Mouse (Mus musculus): ENCODE measurements around the gene Sectm1a.
"Not testable (repeated sequence)": the region's sequence is repeated elsewhere in the genome, so short reads cannot be mapped to it uniquely, and the experiment has no call there.

The Sectm1a gene

GRCm38 (mm10) chr11:121047826-121048399, 33.1 kb downstream of the Sectm1a start:
- no peak for DNase-seq (ENCODE audit: low spot score)

- no peak for DNase-seq (ENCODE audit: low spot score)
Observed at GRCm38 (mm10) chr11:121045286-121045685, 35.7 kb downstream of the Sectm1a start.

GRCm38 (mm10) chr11:121043025-121043424, 38.0 kb downstream of the Sectm1a start:
- not testable (repeated sequence) for DNase-seq (ENCODE audit: low spot score)

- no peak for DNase-seq (ENCODE audit: low spot score)
Observed at GRCm38 (mm10) chr11:121042480-121042879, 38.5 kb downstream of the Sectm1a start.

GRCm38 (mm10) chr11:121041636-121042035, 39.4 kb downstream of the Sectm1a start:
- no peak for DNase-seq (ENCODE audit: low spot score)

- DNase-seq (ENCODE audit: low spot score) = peak; percentile 75
Observed at GRCm38 (mm10) chr11:121041212-121041611, 39.8 kb downstream of the Sectm1a start.

- DNase-seq (ENCODE audit: low spot score) = no peak
Observed at GRCm38 (mm10) chr11:121039302-121039701, 41.7 kb downstream of the Sectm1a start, which contains the start of gene Cd7. TSS of gene Cd7 (minus strand) at chr11:121039418.

- no peak for DNase-seq (ENCODE audit: low spot score)
Observed at GRCm38 (mm10) chr11:121038366-121039240, 42.4 kb downstream of the Sectm1a start.

GRCm38 (mm10) chr11:121033118-121033517, 47.9 kb downstream of the Sectm1a start:
- no peak for DNase-seq (ENCODE audit: low spot score)

- DNase-seq (ENCODE audit: low spot score) = no peak
Observed at GRCm38 (mm10) chr11:121027259-121027658, 53.8 kb downstream of the Sectm1a start.

GRCm38 (mm10) chr11:121024163-121024562, 56.9 kb downstream of the Sectm1a start:
- DNase-seq (ENCODE audit: low spot score) = no peak

GRCm38 (mm10) chr11:121019501-121019900, 61.5 kb downstream of the Sectm1a start:
- DNase-seq (ENCODE audit: low spot score) = no peak

- peak; percentile 54 for DNase-seq (ENCODE audit: low spot score)
Observed at GRCm38 (mm10) chr11:121017703-121018102, 63.3 kb downstream of the Sectm1a start.

Measured in c-Kit-positive CD71-positive TER-119-positive erythroid progenitor cells, embryonic 14.5 days (primary cell).